Mouse (Mus musculus) kidney, adult 8-10 months (tissue): ENCODE data around the gene Olfr1477.
"Not testable (repeated sequence)": the region's sequence is repeated elsewhere in the genome, so short reads cannot be mapped to it uniquely, and the experiment has no call there.

Experiments
- DNase-seq, 2 experiments: peaks; one replicate each; pipeline ENCODE4 v3.0.0; 2022

The Olfr1477 gene

DNA sequence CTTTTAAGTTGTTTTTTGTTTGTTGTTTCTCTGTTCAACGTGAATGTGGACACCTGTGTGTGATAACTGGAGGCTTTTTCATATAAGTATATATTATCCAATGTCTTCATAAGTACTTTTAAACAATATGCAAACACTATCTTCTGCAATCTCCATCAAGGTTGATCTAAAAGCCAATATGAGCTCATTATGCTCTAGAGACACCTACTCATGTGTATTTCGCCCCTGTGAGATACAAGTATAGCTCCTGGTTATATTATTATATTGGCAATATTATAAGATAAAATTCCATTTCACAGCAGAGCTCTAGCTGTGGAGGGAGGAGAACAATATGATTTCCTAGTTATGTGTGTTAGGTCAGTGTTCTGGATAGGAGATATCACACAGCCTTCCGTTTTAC is at the start of gene Olfr1477:
Gene Olfr1477 (plus strand): TSS at position 301 of the 400 bp plus-strand sequence.
- DNase-seq, result no peak

GRCm38 (mm10) chr19:13455986-13456385 is 44.4 kb upstream of the Olfr1477 start, which contains the start of gene Olfr1472:
TSS of gene Olfr1472 (minus strand) at chr19:13456086.
- DNase-seq, result no peak

DNA sequence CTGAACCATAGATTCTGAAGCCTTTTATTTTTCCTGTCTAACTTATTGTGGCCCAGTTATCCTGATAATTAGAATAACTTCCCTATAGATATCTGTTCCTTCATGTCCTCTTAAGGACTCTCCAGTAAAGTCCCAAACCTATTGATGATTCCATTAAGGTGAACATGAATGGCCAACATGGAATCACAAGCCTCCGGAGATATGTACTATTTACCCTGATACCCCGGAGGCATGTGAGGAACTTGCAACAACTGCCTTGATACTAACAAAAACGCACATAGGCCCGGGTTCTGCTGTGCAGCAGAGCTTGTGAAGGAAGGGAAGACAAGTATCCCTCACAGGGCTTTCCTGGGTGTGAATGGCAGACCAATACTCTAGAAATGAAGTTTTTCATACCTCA is 31.1 kb upstream of the Olfr1477 start, which contains the start of gene Olfr1474:
Gene Olfr1474 (plus strand): TSS at position 301 of the 400 bp plus-strand sequence.
- not testable (repeated sequence) for DNase-seq

DNA sequence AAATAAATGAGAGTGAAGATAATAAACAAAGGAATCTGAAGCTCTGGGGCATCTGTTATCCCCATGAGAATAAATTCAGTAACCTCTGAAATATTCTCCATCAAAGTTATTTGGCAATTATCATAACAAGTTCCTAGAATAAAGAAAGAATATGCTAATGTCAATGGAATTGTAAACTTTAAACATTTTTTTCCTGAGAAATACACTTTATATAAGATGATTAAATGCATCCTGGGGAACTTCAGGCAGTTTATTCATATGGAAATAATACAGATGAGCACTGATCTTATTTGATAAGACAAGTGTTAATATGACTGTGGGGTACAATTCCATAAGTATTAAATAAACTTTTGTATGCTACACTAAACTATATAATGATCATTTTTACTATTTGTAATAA is 20.2 kb upstream of the Olfr1477 start, which contains the start of gene Olfr1475:
Gene Olfr1475 (minus strand): TSS at position 101 of the 400 bp plus-strand sequence.
- DNase-seq, result no peak

DNA sequence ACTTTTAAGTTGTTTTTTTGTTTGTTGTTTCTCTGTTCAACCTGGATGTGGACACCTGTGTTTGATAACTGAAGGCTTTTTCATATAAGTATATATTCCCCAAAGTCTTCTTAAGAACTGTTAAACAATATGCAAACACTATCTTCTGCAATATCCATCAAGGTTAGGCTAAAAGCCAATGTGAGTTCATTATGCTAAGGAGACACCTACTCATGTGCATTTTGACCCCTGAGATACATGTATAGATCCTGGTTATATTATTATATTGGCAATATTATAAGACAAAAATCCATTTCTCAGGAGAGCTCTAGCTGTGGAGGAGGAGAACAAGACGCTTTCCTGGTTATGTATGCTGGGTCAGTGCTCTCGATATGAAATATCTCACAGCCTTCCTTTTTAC is 27.3 kb downstream of the Olfr1477 start, which contains the start of gene Olfr1480:
Gene Olfr1480 (plus strand): TSS at position 301 of the 400 bp plus-strand sequence.
- no peak for DNase-seq
